32 mouse cellular contexts compared by ENCODE assay signal in the genomic region with DNA sequence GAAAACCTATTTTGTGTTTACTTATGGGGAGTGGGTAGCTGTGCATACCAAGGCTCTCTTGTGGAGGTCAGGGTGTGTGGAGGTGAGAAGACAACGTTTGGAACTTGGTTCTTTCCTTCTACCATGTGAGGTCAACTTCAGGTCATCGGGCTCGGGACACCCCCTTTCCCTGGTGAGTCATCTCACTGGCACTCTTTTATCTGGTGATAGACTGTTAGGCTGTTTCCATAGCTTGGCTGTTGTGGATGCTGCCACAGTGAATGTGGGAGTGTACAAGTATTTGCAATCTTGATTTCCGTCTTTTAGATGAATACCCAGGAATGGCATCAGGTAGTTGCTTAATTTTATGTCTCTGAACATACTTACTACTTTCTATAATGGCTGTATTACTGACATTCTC. TPM values are rescaled to one million over a fixed set of nuclear protein-coding genes. Genes with fewer than 3 reads are reported as not detected.
A peak's percentile ranks its signal among the peaks of the same experiment; 100 is the strongest.
DNase-seq lines count a peak whose midpoint lies in the region; ATAC-seq and TF ChIP-seq lines count a peak whose summit lies in the region.
"Had no signal": no experiment of that assay in that cellular context is flagged by ENCODE, and none has a peak within 500 bp of the region (broad histone marks: within the 10 kb centered on the region; RNA-seq: fewer than 3 reads in every experiment).

No protein-coding gene starts in this region.

- no peak overlapping the region for H3K27ac ChIP-seq in midbrain, embryonic 11.5 days (ENCODE audit: low read depth, low read length)
- H3K27ac ChIP-seq in midbrain, embryonic 10.5 days (replicated peaks) = no peak overlapping the region
- no peak overlapping the region for H3K27ac ChIP-seq in stomach, postnatal 0 days (replicated peaks)
- H3K27ac ChIP-seq in forebrain, embryonic 16.5 days (ENCODE audit: low read length) = no peak overlapping the region
- H3K27ac ChIP-seq: forebrain, embryonic 12.5 days; heart, embryonic 15.5 days; limb, embryonic 13.5 days; liver, embryonic 13.5 days; midbrain, embryonic 12.5 days; neural tube, embryonic 12.5 days had no signal

- H3K4me3 ChIP-seq in midbrain, embryonic 11.5 days (ENCODE audit: low read depth, low read length) = no peak overlapping the region
- no peak overlapping the region for H3K4me3 ChIP-seq in midbrain, embryonic 10.5 days
- no peak overlapping the region for H3K4me3 ChIP-seq in stomach, postnatal 0 days (ENCODE audit: low read depth, low read length)
- no peak overlapping the region for H3K4me3 ChIP-seq in forebrain, embryonic 16.5 days (replicated peaks; ENCODE audit: low read length)
- H3K4me3 ChIP-seq: forebrain, embryonic 12.5 days; heart, embryonic 15.5 days; limb, embryonic 13.5 days; liver, embryonic 13.5 days; midbrain, embryonic 12.5 days; neural tube, embryonic 12.5 days had no signal

- no peak for TF ChIP-seq EP300 in stomach, postnatal 0 days (optimal IDR thresholded peaks at IDR 0.05)

- H3K27me3 ChIP-seq in midbrain, embryonic 11.5 days (ENCODE audit: control insufficient read depth, insufficient read depth, low read length) = no peaks in the 10 kb centered on the region
- H3K27me3 ChIP-seq in midbrain, embryonic 10.5 days (ENCODE audit: low read depth, poor library complexity, severe bottlenecking) = peaks cover 10% of the 10 kb centered on the region
- no peaks in the 10 kb centered on the region for H3K27me3 ChIP-seq in stomach, postnatal 0 days (ENCODE audit: control insufficient read depth, insufficient read depth, low read length)
- H3K27me3 ChIP-seq in forebrain, embryonic 16.5 days (replicated peaks; ENCODE audit: control insufficient read depth, insufficient read depth, low read length) = no peaks in the 10 kb centered on the region
- H3K27me3 ChIP-seq: forebrain, embryonic 12.5 days; heart, embryonic 15.5 days; neural tube, embryonic 12.5 days had no signal

- 61% methylated on average over 4 of the region's 4 CpGs for WGBS in midbrain, embryonic 11.5 days
- 73% methylated on average over 4 of the region's 4 CpGs for WGBS in midbrain, embryonic 10.5 days
- 19% methylated on average over 4 of the region's 4 CpGs for WGBS in stomach, postnatal 0 days
- 65% methylated on average over 4 of the region's 4 CpGs for WGBS in forebrain, embryonic 16.5 days

- DNase-seq in adrenal gland, adult 2 months = peak; percentile 42
- DNase-seq in adrenal gland, adult 8-10 months = no peak
- DNase-seq in midbrain, embryonic 11.5 days (ENCODE audit: low spot score, missing footprints) = peak; percentile 17
- DNase-seq in midbrain, embryonic 10.5 days (ENCODE audit: low spot score) = no peak
- DNase-seq in Muller cell, postnatal 12 days (ENCODE audit: inconsistent ontology term) = peak; percentile 82
- peak; percentile 38 for DNase-seq in stomach, postnatal 0 days (ENCODE audit: low spot score)
- no peak for DNase-seq in natural killer cell, adult 2 months (ENCODE audit: low spot score in 2 of 2)
- DNase-seq: cerebellum, adult 9-11 months; gastrocnemius, postnatal 10 days; liver, embryonic 13.5 days; lung, embryonic 14.5 days; lung, postnatal 4 days; right cerebral cortex, adult 18-20 months; thymus, postnatal 14 days had no signal

- no peak overlapping the region for H3K9ac ChIP-seq in midbrain, embryonic 11.5 days (ENCODE audit: low read length)
- no peak overlapping the region for H3K9ac ChIP-seq in stomach, postnatal 0 days (ENCODE audit: low read length)
- H3K9ac ChIP-seq in forebrain, embryonic 16.5 days (replicated peaks; ENCODE audit: low read depth, low read length) = no peak overlapping the region
- H3K9ac ChIP-seq: forebrain, embryonic 12.5 days; heart, embryonic 15.5 days; limb, embryonic 13.5 days; liver, embryonic 13.5 days; lung, embryonic 14.5 days; midbrain, embryonic 12.5 days; neural tube, embryonic 12.5 days had no signal

- no peaks in the 10 kb centered on the region for H3K36me3 ChIP-seq in midbrain, embryonic 11.5 days (ENCODE audit: control insufficient read depth, insufficient read depth, low read length)
- no peaks in the 10 kb centered on the region for H3K36me3 ChIP-seq in midbrain, embryonic 10.5 days
- no peaks in the 10 kb centered on the region for H3K36me3 ChIP-seq in stomach, postnatal 0 days (ENCODE audit: control insufficient read depth, insufficient read depth, low read length)
- no peaks in the 10 kb centered on the region for H3K36me3 ChIP-seq in forebrain, embryonic 16.5 days (ENCODE audit: control insufficient read depth, insufficient read depth)
- H3K36me3 ChIP-seq: forebrain, embryonic 12.5 days; heart, embryonic 15.5 days; limb, embryonic 13.5 days; liver, embryonic 13.5 days; midbrain, embryonic 12.5 days; neural tube, embryonic 12.5 days had no signal

- H3K4me2 ChIP-seq in midbrain, embryonic 11.5 days = no peak overlapping the region
- no peak overlapping the region for H3K4me2 ChIP-seq in stomach, postnatal 0 days (replicated peaks; ENCODE audit: low read depth)
- H3K4me2 ChIP-seq in forebrain, embryonic 16.5 days (ENCODE audit: low read length) = no peak overlapping the region
- H3K4me2 ChIP-seq: forebrain, embryonic 12.5 days; heart, embryonic 15.5 days; limb, embryonic 13.5 days; liver, embryonic 13.5 days; lung, embryonic 14.5 days; midbrain, embryonic 12.5 days; neural tube, embryonic 12.5 days had no signal

- ATAC-seq in midbrain, embryonic 11.5 days (ENCODE audit: low FRiP score) = no peak
- peak; percentile 67 for ATAC-seq in stomach, postnatal 0 days (ENCODE audit: low FRiP score, low TSS enrichment)
- no peak for ATAC-seq in forebrain, embryonic 16.5 days

- H3K4me1 ChIP-seq in midbrain, embryonic 11.5 days (ENCODE audit: control insufficient read depth, insufficient read depth, low read length) = no peaks in the 10 kb centered on the region
- no peaks in the 10 kb centered on the region for H3K4me1 ChIP-seq in midbrain, embryonic 10.5 days
- H3K4me1 ChIP-seq in stomach, postnatal 0 days (replicated peaks; ENCODE audit: control insufficient read depth, insufficient read depth) = no peaks in the 10 kb centered on the region
- H3K4me1 ChIP-seq in forebrain, embryonic 16.5 days (replicated peaks; ENCODE audit: control insufficient read depth, insufficient read depth, low read length) = no peaks in the 10 kb centered on the region
- H3K4me1 ChIP-seq: forebrain, embryonic 12.5 days; limb, embryonic 13.5 days; liver, embryonic 13.5 days; midbrain, embryonic 12.5 days; neural tube, embryonic 12.5 days had no signal

- no peaks in the 10 kb centered on the region for H3K9me3 ChIP-seq in midbrain, embryonic 11.5 days (ENCODE audit: control insufficient read depth, low read length)
- no peaks in the 10 kb centered on the region for H3K9me3 ChIP-seq in midbrain, embryonic 10.5 days (replicated peaks)
- no peaks in the 10 kb centered on the region for H3K9me3 ChIP-seq in stomach, postnatal 0 days (ENCODE audit: control insufficient read depth, low read length)
- no peaks in the 10 kb centered on the region for H3K9me3 ChIP-seq in forebrain, embryonic 16.5 days (ENCODE audit: control insufficient read depth, low read length)
- H3K9me3 ChIP-seq: forebrain, embryonic 12.5 days; heart, embryonic 15.5 days; limb, embryonic 13.5 days; liver, embryonic 13.5 days; midbrain, embryonic 12.5 days; neural tube, embryonic 12.5 days had no signal

- no peak for TF ChIP-seq CTCF in stomach, postnatal 0 days (IDR thresholded peaks at IDR 0.05; ENCODE audit: low read depth)

RNA-seq across cellular contexts. Expression of gene Sik2, which starts 6.9 kb away (rescaled TPM):
- total RNA-seq in adrenal gland, adult 2 months (2021) = 100 to 1,000 TPM; 107 to 108 TPM
- 81.4 and 146 TPM in 2 replicates for polyA plus RNA-seq in adrenal gland, adult 2 months (2012; rRNA removed)
- 10 to 100 TPM; 58.6 to 85.4 (median 73.7) TPM for total RNA-seq in adrenal gland, adult 8-10 months (2022)
- 13.1 and 14.4 TPM in 2 replicates for polyA plus RNA-seq in midbrain, embryonic 11.5 days (2014; fragmentation: Nextera tagmentation; extraction: Ambion mirVana)
- polyA plus RNA-seq in midbrain, embryonic 10.5 days (2016; fragmentation: Nextera tagmentation; extraction: Ambion mirVana) = 12.5 and 15.4 TPM in 2 replicates
- 9.8 and 10.1 TPM in 2 replicates for polyA plus RNA-seq in stomach, postnatal 0 days (2015; fragmentation: Nextera tagmentation; extraction: Ambion mirVana)
- 20.1 and 23.7 TPM in 2 replicates for polyA plus RNA-seq in forebrain, embryonic 16.5 days (2015; fragmentation: Nextera tagmentation; extraction: Ambion mirVana)

RNA-seq across cellular contexts. Expression of gene Btg4, which starts 45.0 kb away (rescaled TPM):
- total RNA-seq in adrenal gland, adult 2 months (2021) = not detected
- not detected in 2 replicates for polyA plus RNA-seq in adrenal gland, adult 2 months (2012; rRNA removed)
- not detected for total RNA-seq in adrenal gland, adult 8-10 months (2022)
- polyA plus RNA-seq in midbrain, embryonic 11.5 days (2014; fragmentation: Nextera tagmentation; extraction: Ambion mirVana) = not detected in 2 replicates
- polyA plus RNA-seq in midbrain, embryonic 10.5 days (2016; fragmentation: Nextera tagmentation; extraction: Ambion mirVana) = not detected in 2 replicates
- polyA plus RNA-seq in stomach, postnatal 0 days (2015; fragmentation: Nextera tagmentation; extraction: Ambion mirVana) = not detected in 2 replicates
- not detected in 2 replicates for polyA plus RNA-seq in forebrain, embryonic 16.5 days (2015; fragmentation: Nextera tagmentation; extraction: Ambion mirVana)
- total RNA-seq: ES-E14; gastrocnemius, postnatal 10 days; heart, adult 18-20 months; layer of hippocampus, postnatal 14 days; left cerebral cortex, postnatal 10 days; monocyte, adult 5-6 weeks had no signal
- polyA plus RNA-seq: C2C12; cortical plate, adult 2 months; embryonic facial prominence, embryonic 11.5 days; forebrain, embryonic 12.5 days; frontal cortex, adult 2 months; heart, embryonic 15.5 days; hindbrain, embryonic 11.5 days; intestine, embryonic 14.5 days; kidney, embryonic 16.5 days; limb, embryonic 13.5 days; liver, embryonic 13.5 days; lung, embryonic 14.5 days; midbrain, embryonic 12.5 days; neural tube, embryonic 12.5 days had no signal

Comparison
In these comparisons a context has a peak if more than half of its experiments do, and no peak if none do; other contexts are left out.
1. DNase-seq: peak in adrenal gland, adult 2 months (single experiment), midbrain, embryonic 11.5 days (single experiment), Muller cell, postnatal 12 days (single experiment) and stomach, postnatal 0 days (single experiment); none in adrenal gland, adult 8-10 months (single experiment), midbrain, embryonic 10.5 days (single experiment) and natural killer cell, adult 2 months (0 of 2).